Mouse (Mus musculus): ENCODE data around the gene Plp2. TPM values are rescaled to one million over a fixed set of nuclear protein-coding genes. Genes with fewer than 3 reads are reported as not detected.
"Not testable (repeated sequence)": the region's sequence is repeated elsewhere in the genome, so short reads cannot be mapped to it uniquely, and the experiment has no call there.

Gene Plp2
- 10 to 100 TPM; 54.4 to 68.4 TPM for total RNA-seq (2021)
- long read RNA-seq, experiment 1, transcript Plp2-201 (5 exons, 1,157 nt) = major isoform, 19 of 19 reads
- long read RNA-seq, experiment 1, partial matches to known transcripts = 0 of 19 reads
- long read RNA-seq, experiment 1, other reads (novel, unspliced or antisense) = 0 of 19 reads
- long read RNA-seq, experiment 2, transcript Plp2-201 (5 exons, 1,157 nt) = major isoform, 32 of 36 reads
- long read RNA-seq, experiment 2, partial matches to known transcripts = 4 of 36 reads
- long read RNA-seq, experiment 2, other reads (novel, unspliced or antisense) = 0 of 36 reads

- DNase-seq (ENCODE audit: low spot score in 2 of 2) = peak; percentile 52 to 56
Observed at GRCm38 (mm10) chrX:7670921-7671623, at the start of gene Plp2. Gene Plp2 (minus strand): TSS chrX:7671390.

DNA sequence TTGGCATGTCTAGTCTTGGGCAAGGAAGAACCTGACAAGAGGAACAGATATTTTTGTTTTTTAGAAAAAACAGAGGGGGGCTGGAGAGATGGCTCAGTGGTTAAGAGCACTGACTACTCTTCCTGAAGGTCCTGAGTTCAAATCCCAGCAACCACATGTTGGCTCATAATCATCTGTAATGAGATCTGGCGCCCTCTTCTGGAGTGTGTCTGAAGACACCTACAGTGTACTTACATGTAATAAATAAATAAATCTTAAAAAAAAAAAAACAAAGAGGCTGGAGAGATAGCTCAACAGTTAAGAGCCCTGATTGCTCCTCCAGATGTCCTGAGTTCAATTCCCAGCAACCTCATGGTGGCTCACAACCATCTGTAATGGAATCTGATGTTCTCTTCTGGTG lies 44.9 kb upstream of the Plp2 start:
- not testable (repeated sequence) for DNase-seq (ENCODE audit: low spot score in 2 of 2)

GRCm38 (mm10) chrX:7714135-7714899 lies 43.1 kb upstream of the Plp2 start, which contains the start of gene Wdr45:
Gene Wdr45 (plus strand): TSS chrX:7714333.
- DNase-seq (ENCODE audit: low spot score in 2 of 2) = peak; percentile 63 to 76

GRCm38 (mm10) chrX:7713764-7714134 lies 42.6 kb upstream of the Plp2 start:
- DNase-seq (ENCODE audit: low spot score in 2 of 2) = not testable (repeated sequence)

GRCm38 (mm10) chrX:7696954-7697381 lies 25.8 kb upstream of the Plp2 start, which contains the start of gene Gpkow:
Gene Gpkow (plus strand): TSS chrX:7697131.
- DNase-seq (ENCODE audit: low spot score in 2 of 2) = peak; percentile 47 to 55

- DNase-seq (ENCODE audit: low spot score in 2 of 2) = no peak
Observed at GRCm38 (mm10) chrX:7696520-7696919, 25.3 kb upstream of the Plp2 start.

DNA sequence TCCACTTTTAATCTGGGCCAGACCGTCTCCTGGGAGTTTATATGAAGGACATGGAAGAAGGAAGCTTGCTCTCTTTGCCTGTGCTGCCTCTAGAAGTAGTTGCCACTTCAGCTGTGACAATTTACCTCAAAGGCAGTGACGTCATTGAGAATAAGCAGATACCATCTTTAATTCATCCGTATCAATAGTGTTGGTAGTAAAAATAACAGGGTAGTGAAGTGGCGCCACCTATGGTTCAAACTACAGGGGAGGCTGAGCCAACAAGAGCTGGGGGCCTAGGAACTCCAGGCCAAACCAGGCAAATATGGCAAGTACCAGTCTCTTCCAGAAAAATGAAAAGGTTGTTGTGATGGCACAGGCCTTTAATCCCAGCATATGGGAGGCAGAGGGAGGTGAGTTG lies 21.7 kb upstream of the Plp2 start:
- no peak for DNase-seq (ENCODE audit: low spot score in 2 of 2)

- DNase-seq (ENCODE audit: low spot score in 2 of 2) = no peak
Observed at GRCm38 (mm10) chrX:7690486-7690885, 19.3 kb upstream of the Plp2 start.

- no peak for DNase-seq (ENCODE audit: low spot score in 2 of 2)
Observed at GRCm38 (mm10) chrX:7688321-7688720, 17.1 kb upstream of the Plp2 start.

GRCm38 (mm10) chrX:7680864-7681263 lies 9.7 kb upstream of the Plp2 start, which contains the start of gene Magix:
Gene Magix (minus strand): TSS chrX:7681251.
- no peak for DNase-seq (ENCODE audit: low spot score in 2 of 2)

DNA sequence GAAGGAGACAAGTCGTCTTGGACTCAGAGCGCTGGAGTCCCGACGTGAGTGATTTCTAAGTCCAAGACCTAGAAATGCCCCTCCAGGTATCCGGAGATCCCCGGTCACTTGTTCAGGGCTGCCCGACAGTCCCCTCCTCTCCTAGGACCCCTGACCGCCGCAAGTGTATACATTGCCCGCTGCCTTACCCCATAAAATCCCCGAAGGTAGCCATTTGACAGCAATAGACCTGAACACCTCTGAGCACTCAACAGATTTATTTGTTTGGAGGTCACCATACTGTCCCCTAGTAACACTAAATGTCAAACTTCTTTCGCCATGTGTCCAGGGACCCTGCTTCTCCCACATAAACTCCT lies 8.8 kb upstream of the Plp2 start:
- DNase-seq (ENCODE audit: low spot score in 2 of 2) = no peak

- peak; percentile 86 for DNase-seq (ENCODE audit: low spot score in 2 of 2)
Observed at GRCm38 (mm10) chrX:7679405-7680056, 8.3 kb upstream of the Plp2 start.

DNA sequence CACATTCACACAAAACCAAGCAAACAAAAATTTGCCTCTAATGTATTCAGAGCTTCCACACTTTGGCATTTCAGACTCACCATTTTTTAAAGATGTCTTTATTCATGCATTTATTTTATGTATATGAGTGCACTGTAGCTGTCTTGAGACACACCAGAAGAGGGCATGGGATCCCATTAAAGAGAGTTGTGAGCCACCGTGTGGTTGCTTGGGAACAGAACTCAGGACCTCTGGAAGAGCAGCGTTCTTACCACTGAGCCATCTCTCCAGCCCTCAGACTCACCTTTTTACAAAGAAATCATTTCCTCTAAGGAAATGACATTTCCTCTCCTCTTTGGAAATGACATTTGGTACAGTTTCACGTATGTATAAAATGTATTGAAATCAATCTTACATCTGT lies 7.8 kb upstream of the Plp2 start:
- no peak for DNase-seq (ENCODE audit: low spot score in 2 of 2)

- no peak for DNase-seq (ENCODE audit: low spot score in 2 of 2)
Observed at GRCm38 (mm10) chrX:7675001-7675380, 3.8 kb upstream of the Plp2 start.

- DNase-seq (ENCODE audit: low spot score in 2 of 2) = no peak
Observed at GRCm38 (mm10) chrX:7674284-7675000, 3.3 kb upstream of the Plp2 start.

DNA sequence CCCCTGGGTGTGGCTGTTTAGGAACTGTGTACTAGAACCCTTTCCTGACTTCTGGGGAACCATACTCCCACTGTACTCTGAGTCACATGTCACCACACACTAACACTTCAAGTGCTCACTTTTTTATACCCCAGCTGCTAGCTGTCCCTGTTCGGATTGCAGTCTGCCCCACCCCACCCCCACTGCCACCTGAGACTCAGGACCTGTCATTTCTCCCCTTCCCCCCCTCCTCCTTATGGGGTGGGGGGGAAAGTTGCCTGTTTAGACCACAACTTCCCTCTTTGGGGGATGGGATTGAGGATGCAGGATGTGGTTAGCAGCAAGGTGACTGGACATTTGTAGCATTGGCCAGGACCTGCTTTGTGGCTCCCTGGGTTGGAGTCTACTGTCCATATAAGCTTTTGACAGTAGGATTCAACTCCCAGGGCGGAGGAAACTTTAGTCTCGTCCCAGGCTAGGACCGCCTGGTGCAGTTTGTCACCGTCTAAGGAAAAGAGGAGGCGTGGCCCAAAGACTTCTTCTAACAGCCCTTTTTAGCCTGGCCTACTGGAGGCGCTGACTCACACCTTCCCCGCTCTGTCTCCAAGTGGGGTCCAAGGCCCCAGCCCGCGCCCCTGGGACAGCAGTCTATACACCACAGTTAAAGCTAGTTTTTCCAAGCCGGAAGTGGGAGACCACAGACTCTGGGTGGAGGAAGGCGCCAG lies 2.5 kb upstream of the Plp2 start:
- DNase-seq (ENCODE audit: low spot score in 2 of 2) = no peak

- DNase-seq (ENCODE audit: low spot score in 2 of 2) = no peak
Observed at GRCm38 (mm10) chrX:7672739-7673138, 1.5 kb upstream of the Plp2 start.

DNA sequence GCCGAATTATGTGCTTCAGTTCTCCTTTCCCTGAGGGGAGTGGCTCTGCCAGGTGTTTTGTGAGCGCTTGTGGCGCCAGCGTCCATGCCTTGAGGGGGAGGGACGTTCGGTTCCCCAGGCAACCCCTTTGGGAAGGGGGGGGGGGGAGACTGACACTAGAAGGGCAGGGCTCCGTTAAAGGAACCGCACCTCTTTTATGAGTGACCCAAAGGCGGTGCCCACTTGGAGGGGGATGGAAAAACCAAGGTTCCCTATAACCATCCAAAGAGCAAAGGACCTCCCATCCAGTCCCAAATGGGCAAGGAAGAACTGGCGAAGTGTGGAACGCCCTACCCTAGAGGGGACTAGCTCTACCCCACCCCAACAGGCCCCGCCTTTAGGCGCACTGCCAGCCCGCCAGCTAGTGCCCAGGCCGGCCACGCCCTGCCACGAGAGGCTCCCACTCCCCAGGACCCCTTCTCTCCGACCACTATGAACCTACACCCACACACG lies 754 bp downstream of the Plp2 start:
- peak; percentile 57 to 61 for DNase-seq (ENCODE audit: low spot score in 2 of 2)

- DNase-seq (ENCODE audit: low spot score in 2 of 2) = no peak
Observed at GRCm38 (mm10) chrX:7665739-7666502, 5.3 kb downstream of the Plp2 start.
